Mouse (Mus musculus) CH12.LX (cell line): ENCODE data around the gene Ccng2. TPM values are rescaled to one million over a fixed set of nuclear protein-coding genes. Genes with fewer than 3 reads are reported as not detected.

Experiments
- DNase-seq: peaks from one replicate; pipeline ENCODE4 v3.0.0-alpha.2; 2013; ENCODE audit errors: extremely low read depth
- H3K27ac ChIP-seq: 2 replicates; pipeline ENCODE4 v1.5.1; 2012; ENCODE audit warnings: low read depth, mild to moderate bottlenecking, control low read depth, moderate library complexity; ENCODE audit not compliant: insufficient read depth
- H3K27me3 ChIP-seq: replicated peaks from 2 replicates; pipeline ENCODE3; 2012; ENCODE audit warnings: inconsistent platforms
- H3K36me3 ChIP-seq, 2 experiments: replicated peaks in 1 of 2; 2 replicates each; pipeline versions ENCODE3 to v1.6.1; 2012; ENCODE audit warnings: inconsistent platforms in 1 of 2, low read length in 1 of 2, mild to moderate bottlenecking in 1 of 2, mixed read lengths in 1 of 2, moderate library complexity in 1 of 2; ENCODE audit not compliant: control insufficient read depth in 1 of 2, insufficient read depth in 1 of 2
- H3K4me1 ChIP-seq, 2 experiments: 2 replicates each; pipeline ENCODE4 v1.6.1; 2012; ENCODE audit warnings: inconsistent platforms in 1 of 2, moderate library complexity in 1 of 2; ENCODE audit not compliant: insufficient read depth in 2 of 2, control insufficient read depth in 1 of 2
- H3K4me2 ChIP-seq: 2 replicates; pipeline ENCODE4 v1.6.1; 2012; ENCODE audit warnings: low read depth, mild to moderate bottlenecking, control low read depth; ENCODE audit not compliant: poor library complexity, insufficient read depth, severe bottlenecking
- H3K4me3 ChIP-seq, 3 experiments: fragments of 150-350 bp in 1 of 3; sonication (generic) in 1 of 3; replicated peaks in 1 of 3; 2 replicates each; pipeline versions ENCODE3 to v1.5.1; 2011 to 2012; ENCODE audit warnings: low read depth in 2 of 3, low read length in 2 of 3, mild to moderate bottlenecking in 2 of 3, moderate library complexity in 2 of 3, control low read depth in 1 of 3, improper control_type of control experiment in 1 of 3, inconsistent platforms in 1 of 3, mixed read lengths in 1 of 3; ENCODE audit not compliant: poor library complexity in 1 of 3
- H3K79me2 ChIP-seq: replicated peaks from 2 replicates; pipeline ENCODE4 v1.6.1; 2012; ENCODE audit warnings: mild to moderate bottlenecking, moderate library complexity; ENCODE audit not compliant: control insufficient read depth, poor library complexity, insufficient read depth, severe bottlenecking; ENCODE audit errors: extremely low read depth
- H3K9ac ChIP-seq: 2 replicates; pipeline ENCODE4 v1.6.1; 2012; ENCODE audit warnings: low read depth, mild to moderate bottlenecking, control low read depth, moderate library complexity; ENCODE audit not compliant: insufficient read depth
- H3K9me3 ChIP-seq: replicated peaks from 2 replicates; pipeline ENCODE3; 2012; ENCODE audit warnings: low read length, inconsistent platforms, mixed read lengths
- CHD1 ChIP-seq: IDR thresholded peaks from 2 replicates; pipeline ENCODE4 v1.6.1; 2012; ENCODE audit warnings: low read depth, low read length, improper control_type of control experiment, inconsistent platforms
- CTCF ChIP-seq, 2 experiments: IDR thresholded peaks in 1 of 2; conservative IDR thresholded peaks in 1 of 2; 2 replicates each; pipeline ENCODE4 v1.5.1; 2011 to 2012; ENCODE audit warnings: low read depth in 2 of 2, low read length in 2 of 2, improper control_type of control experiment in 1 of 2, inconsistent platforms in 1 of 2, mild to moderate bottlenecking in 1 of 2, moderate library complexity in 1 of 2
- EP300 ChIP-seq: IDR thresholded peaks from 2 replicates; pipeline ENCODE4 v1.6.1; 2011; ENCODE audit warnings: low read length, improper control_type of control experiment
- GABPA ChIP-seq: IDR thresholded peaks from 2 replicates; pipeline ENCODE4 v1.6.1; 2012; ENCODE audit warnings: low read depth, low read length, improper control_type of control experiment, inconsistent platforms; ENCODE audit not compliant: insufficient replicate concordance
- HCFC1 ChIP-seq: IDR thresholded peaks from 2 replicates; pipeline ENCODE4 v1.6.1; 2012; ENCODE audit warnings: low read depth, mild to moderate bottlenecking, inconsistent platforms, low read length, improper control_type of control experiment
- IRF4 ChIP-seq: IDR thresholded peaks from 2 replicates; pipeline ENCODE4 v1.6.1; 2014; ENCODE audit warnings: low read depth, mild to moderate bottlenecking, inconsistent platforms, low read length, improper control_type of control experiment
- KAT2A ChIP-seq: IDR thresholded peaks from 2 replicates; pipeline ENCODE4 v1.6.1; 2012; ENCODE audit warnings: low read length, improper control_type of control experiment, inconsistent platforms; ENCODE audit not compliant: insufficient replicate concordance
- MXI1 ChIP-seq: IDR thresholded peaks from 2 replicates; pipeline ENCODE4 v1.6.1; 2011; ENCODE audit warnings: mild to moderate bottlenecking, low read depth, low read length, improper control_type of control experiment
- MYC ChIP-seq: IDR thresholded peaks from 2 replicates; pipeline ENCODE4 v1.6.1; 2011; ENCODE audit warnings: low read depth, mild to moderate bottlenecking, improper control_type of control experiment, low read length
- NELFE ChIP-seq: IDR thresholded peaks from 2 replicates; pipeline ENCODE4 v1.6.1; 2011; ENCODE audit warnings: low read depth, low read length, improper control_type of control experiment
- PAX5 ChIP-seq: IDR thresholded peaks from 2 replicates; pipeline ENCODE4 v1.6.1; 2012; ENCODE audit warnings: low read length, inconsistent platforms, mixed read lengths
- RAD21 ChIP-seq: IDR thresholded peaks from 2 replicates; pipeline ENCODE4 v1.6.1; 2011; ENCODE audit warnings: low read depth, mild to moderate bottlenecking, low read length, improper control_type of control experiment, moderate library complexity
- RCOR1 ChIP-seq: conservative IDR thresholded peaks from 2 replicates; pipeline ENCODE4 v1.6.1; 2012; ENCODE audit warnings: low read depth, mild to moderate bottlenecking, inconsistent platforms, low read length, improper control_type of control experiment
- SIN3A ChIP-seq: IDR thresholded peaks from 2 replicates; pipeline ENCODE4 v1.6.1; 2012; ENCODE audit warnings: low read length, improper control_type of control experiment, inconsistent platforms
- SMC3 ChIP-seq: IDR thresholded peaks from 2 replicates; pipeline ENCODE4 v1.6.1; 2011; ENCODE audit warnings: low read depth, low read length, improper control_type of control experiment
- TBP ChIP-seq: conservative IDR thresholded peaks from 2 replicates; pipeline ENCODE4 v1.6.1; 2011; ENCODE audit warnings: low read depth, low read length, improper control_type of control experiment
- TCF12 ChIP-seq: IDR thresholded peaks from 2 replicates; pipeline ENCODE4 v1.6.1; 2014; ENCODE audit warnings: low read depth, mild to moderate bottlenecking, inconsistent platforms, low read length, improper control_type of control experiment
- UBTF ChIP-seq: IDR thresholded peaks from 2 replicates; pipeline ENCODE4 v1.6.1; 2012; ENCODE audit warnings: low read depth, mild to moderate bottlenecking, inconsistent platforms, low read length, improper control_type of control experiment, moderate library complexity
- USF1 ChIP-seq: IDR thresholded peaks from 2 replicates; pipeline ENCODE4 v1.6.1; 2014; ENCODE audit warnings: low read depth, mild to moderate bottlenecking, inconsistent platforms, low read length, improper control_type of control experiment
- USF2 ChIP-seq: conservative IDR thresholded peaks from 2 replicates; pipeline ENCODE4 v1.6.1; 2011; ENCODE audit warnings: low read depth, low read length, improper control_type of control experiment
- ZC3H11A ChIP-seq: IDR thresholded peaks from 2 replicates; pipeline ENCODE4 v1.6.1; 2012; ENCODE audit warnings: low read depth, mild to moderate bottlenecking, inconsistent platforms, low read length, improper control_type of control experiment
- ZKSCAN1 ChIP-seq: IDR thresholded peaks from 2 replicates; pipeline ENCODE4 v1.6.1; 2012; ENCODE audit warnings: low read depth, inconsistent platforms, low read length, improper control_type of control experiment, borderline replicate concordance
- ZMIZ1 ChIP-seq: IDR thresholded peaks from 2 replicates; pipeline ENCODE4 v1.6.1; 2012; ENCODE audit warnings: low read depth, mild to moderate bottlenecking, inconsistent platforms, low read length, improper control_type of control experiment
- ZNF384 ChIP-seq: IDR thresholded peaks from 2 replicates; pipeline ENCODE4 v1.6.1; 2012; ENCODE audit warnings: low read depth, low read length, improper control_type of control experiment, inconsistent platforms
- dilution Hi-C: fragments of 300-500 bp; cut with MboI; formaldehyde crosslinking; loops from 2 replicates; pipeline ENCODE4 v1.14.3; 2020; ENCODE audit warnings: low sequenced_read_pairs; ENCODE audit not compliant: extremely low pct_unique_long_range_greater_than_20kb, extremely low pct_ligation_motif_present
- in situ Hi-C: fragments of 300-500 bp; cut with MboI; formaldehyde crosslinking; loops from 3 replicates; pipeline ENCODE4 v1.14.3; 2019; ENCODE audit warnings: low sequenced_read_pairs, low pct_ligation_motif_present, low pct_unique_long_range_greater_than_20kb, mixed read lengths
- polyA plus RNA-seq: library from polyadenylated mRNA; unstranded; fragments of >175 nt; gene quantifications from 2 replicates; pipeline ENCODE4 v1.2.1, GENCODE M21; 2012; ENCODE audit warnings: low read depth; ENCODE audit not compliant: insufficient read length
- total RNA-seq, 2 experiments: library from RNA; depleted of rRNA; stranded (reverse); fragments of 300-350 nt in 1 of 2; fragments of >200 nt in 1 of 2; gene quantifications; 2 replicates each; pipeline ENCODE4 v1.2.3; 2012 to 2014

Ccng2 gene
- total and polyA plus RNA-seq, 3 experiments = 6.2 to 23.1 (median 16.7) TPM

DNA sequence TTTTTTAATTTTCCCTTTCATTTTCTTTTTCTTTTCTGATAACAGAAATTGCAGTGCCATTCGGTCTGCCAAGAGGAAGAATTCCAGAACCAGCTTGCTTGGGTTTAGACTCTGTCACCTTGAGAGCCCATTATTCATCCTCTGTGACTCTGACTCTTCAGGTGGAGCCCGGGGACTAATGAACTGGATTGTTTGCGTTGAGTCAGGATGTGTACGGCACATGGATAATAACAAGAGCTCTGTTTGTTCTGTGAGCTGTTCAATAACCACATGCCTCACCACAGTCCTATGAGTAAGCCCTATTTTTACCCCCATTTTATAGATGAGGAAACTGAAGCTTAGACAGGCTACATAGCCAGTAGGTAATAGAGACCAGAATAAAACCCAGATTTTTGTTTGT is 29.7 kb downstream of the Ccng2 start:
- Histone ChIP-seq H3K9ac (no peak overlapping the region), H3K4me2 (no peak overlapping the region)
- dilution Hi-C loops = no loop called here

GRCm38 (mm10) chr5:93297311-93297710 is 30.3 kb downstream of the Ccng2 start:
- no peaks in the 10 kb centered on the region for H3K27me3 ChIP-seq
- in situ Hi-C loops = no loop called here
- H3K27ac ChIP-seq = no peak overlapping the region
- no peak overlapping the region for H3K4me3 ChIP-seq
- no peaks in the 10 kb centered on the region for H3K79me2 ChIP-seq
- H3K9me3 ChIP-seq = peaks cover 3% of the 10 kb centered on the region
- H3K9ac ChIP-seq = no peak overlapping the region
- no peak overlapping the region for H3K4me2 ChIP-seq
- DNase-seq = no peak
- H3K36me3 ChIP-seq = no peaks in the 10 kb centered on the region
- H3K4me1 ChIP-seq = peaks cover 0 to 5% of the 10 kb centered on the region in 2 experiments; a peak in 1 of 4 replicates
- dilution Hi-C loops = no loop called here
- TF ChIP-seq USF1 = no peak
- no peak for TF ChIP-seq UBTF
- TF ChIP-seq TCF12 = no peak
- TF ChIP-seq ZC3H11A = no peak
- TF ChIP-seq ZMIZ1 = no peak
- no peak for TF ChIP-seq SMC3
- TF ChIP-seq MXI1 = no peak
- TF ChIP-seq TBP = no peak
- TF ChIP-seq MYC = no peak
- no peak for TF ChIP-seq RAD21
- no peak for TF ChIP-seq KAT2A
- no peak for TF ChIP-seq GABPA
- no peak for TF ChIP-seq EP300
- TF ChIP-seq USF2 = no peak
- no peak for TF ChIP-seq CHD1
- TF ChIP-seq NELFE = no peak
- no peak for TF ChIP-seq HCFC1
- no peak for TF ChIP-seq RCOR1
- TF ChIP-seq CTCF (conservative IDR thresholded peaks at IDR 0.05 in 1 of 2, IDR thresholded peaks at IDR 0.05 in 1 of 2; ENCODE audit: low read depth in 2 of 2, low read length in 2 of 2) = no peak

More for the DNA sequence above, 29.7 kb downstream of the Ccng2 start:
- Histone ChIP-seq H3K27me3 (no peaks in the 10 kb centered on the region), H3K79me2 (no peaks in the 10 kb centered on the region), H3K4me1 (peaks cover 0 to 5% of the 10 kb centered on the region in 2 experiments; a peak in 1 of 4 replicates), H3K4me3 (no peak overlapping the region), H3K36me3 (no peaks in the 10 kb centered on the region), H3K9me3 (peaks cover 3% of the 10 kb centered on the region), H3K27ac (no peak overlapping the region)
- in situ Hi-C loops = no loop called here
- DNase-seq = no peak
- no peak for TF ChIP-seq ZNF384
- TF ChIP-seq USF2 = no peak
- TF ChIP-seq ZKSCAN1 = no peak
- TF ChIP-seq SIN3A = no peak
- no peak for TF ChIP-seq PAX5
- TF ChIP-seq TCF12 = no peak
- TF ChIP-seq SMC3 = no peak
- no peak for TF ChIP-seq IRF4
